Mouse (Mus musculus): ENCODE results near the gene Fam196b.

The Fam196b gene

DNA sequence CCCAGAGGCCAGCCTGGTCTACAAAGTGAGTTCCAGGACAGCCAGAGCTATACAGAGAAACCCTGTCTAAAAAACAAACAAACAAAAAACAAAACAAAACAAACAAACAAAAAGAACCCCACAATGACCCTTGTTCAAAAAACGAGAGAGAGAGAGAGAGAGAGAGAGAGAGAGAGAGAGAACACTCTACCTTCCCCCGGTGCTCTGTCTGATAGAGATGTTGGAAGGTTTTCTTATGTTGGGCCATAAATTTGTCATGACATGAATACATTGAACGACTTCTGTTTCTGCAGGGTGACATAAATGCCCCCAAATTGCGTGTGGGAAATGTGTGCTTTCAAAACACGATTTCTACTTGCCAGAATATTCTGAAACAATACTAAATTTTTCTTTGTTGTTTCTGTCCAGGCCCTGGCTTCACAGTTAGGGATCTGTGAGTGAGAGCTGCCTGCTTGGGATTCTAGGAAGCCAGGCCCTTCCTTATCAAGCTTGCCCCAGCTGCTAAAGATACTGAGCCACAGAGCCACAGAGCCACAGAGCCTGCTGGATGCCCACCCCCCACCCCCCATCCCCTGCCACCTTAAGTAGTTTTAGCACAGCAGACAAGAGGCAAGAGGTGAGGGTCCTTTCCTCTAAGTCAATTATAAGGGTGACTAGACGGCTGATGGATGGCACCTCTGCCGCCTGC is 17.9 kb downstream of the Fam196b start:
- in situ Hi-C loops (cut with MboI, MseI): no loop called here

DNA sequence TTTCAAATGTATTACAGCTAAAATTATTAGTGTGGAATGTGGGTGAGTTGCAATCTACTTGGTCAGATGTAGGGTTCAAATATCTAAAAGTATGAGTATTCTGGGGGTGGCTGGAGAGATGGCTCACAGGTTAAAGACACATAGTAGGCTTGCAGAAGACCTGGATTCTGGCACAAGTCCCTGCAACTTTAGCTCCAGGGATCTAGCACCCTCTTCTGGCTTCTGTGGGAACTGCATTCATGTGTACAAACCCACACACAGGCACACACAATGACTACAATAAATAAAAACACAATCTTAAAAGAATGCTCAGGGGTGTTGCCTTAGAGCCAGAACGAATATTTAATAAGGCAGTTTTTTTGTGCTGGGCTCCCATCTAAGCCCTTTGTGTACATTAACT is 23.3 kb downstream of the Fam196b start:
- in situ Hi-C loops (cut with MboI, MseI): no loop called here

DNA sequence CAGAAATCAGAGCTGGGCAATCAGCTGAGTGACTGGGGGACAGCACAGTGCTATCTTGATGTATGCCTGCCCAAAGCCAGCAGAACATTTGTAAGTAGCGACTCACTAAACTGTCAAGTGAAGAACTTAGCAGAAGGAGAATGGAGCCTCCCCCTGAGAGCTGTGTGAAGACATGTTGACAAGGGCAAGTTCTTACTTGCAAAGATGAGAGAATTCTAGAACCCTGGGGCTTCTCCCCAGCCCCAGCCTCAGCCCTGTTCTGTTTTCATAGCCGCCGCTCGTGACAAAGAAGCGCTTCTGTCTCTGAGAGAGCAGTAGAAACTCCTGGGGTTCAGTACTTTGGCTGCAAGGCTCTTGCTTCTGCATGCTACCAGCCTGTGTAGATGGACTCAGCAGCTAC is 25.1 kb downstream of the Fam196b start:
- in situ Hi-C loops (cut with MboI, MseI): no loop called here

DNA sequence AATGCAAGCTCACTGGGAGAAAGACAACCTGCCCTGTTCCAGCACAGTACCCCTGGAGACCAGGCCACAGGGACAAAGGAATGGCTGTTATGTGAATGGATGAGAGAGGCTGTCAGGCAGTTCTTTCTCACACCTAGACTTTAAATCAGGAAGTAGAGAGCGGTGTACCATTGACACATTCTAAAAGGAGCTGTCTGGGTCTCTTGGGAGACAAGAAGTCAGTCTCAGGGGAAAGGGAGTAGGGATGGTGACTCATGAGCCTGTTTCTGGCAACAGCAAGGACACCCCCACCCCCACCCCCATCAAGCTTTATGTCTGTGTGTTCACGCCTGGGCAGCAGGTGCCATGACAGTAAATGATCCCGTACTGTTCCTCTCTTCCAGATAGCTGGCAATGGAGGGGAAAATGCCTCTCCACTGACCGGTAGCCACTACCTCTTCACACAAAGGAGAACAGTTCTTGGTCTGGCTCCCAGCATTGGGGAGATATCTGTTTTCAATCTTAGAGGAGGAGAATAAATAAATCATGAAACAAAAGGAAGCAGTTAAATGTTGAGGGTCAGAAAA is 29.2 kb downstream of the Fam196b start:
- in situ Hi-C loops (cut with MboI, MseI): no loop called here

DNA sequence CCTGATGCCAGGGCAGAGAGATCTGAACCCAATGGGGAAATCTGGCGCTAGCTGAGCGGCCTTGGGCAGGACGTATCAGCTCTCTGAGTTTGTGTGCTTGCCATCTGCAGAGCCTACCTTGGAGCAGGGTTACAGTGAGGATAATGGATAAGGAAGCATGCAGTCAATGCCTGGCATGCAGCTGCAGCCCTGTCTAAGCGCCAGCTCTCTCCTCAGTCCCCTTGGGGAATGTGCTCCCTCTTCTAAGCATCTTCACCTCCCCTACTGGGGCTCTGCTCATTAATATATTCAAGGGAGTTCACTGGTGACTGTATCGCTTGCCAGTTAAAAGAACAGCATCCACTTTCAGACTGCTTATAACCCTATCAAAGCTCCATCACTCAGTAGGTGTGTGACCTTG is 29.7 kb downstream of the Fam196b start:
- in situ Hi-C loops (cut with MboI, MseI): no loop called here

DNA sequence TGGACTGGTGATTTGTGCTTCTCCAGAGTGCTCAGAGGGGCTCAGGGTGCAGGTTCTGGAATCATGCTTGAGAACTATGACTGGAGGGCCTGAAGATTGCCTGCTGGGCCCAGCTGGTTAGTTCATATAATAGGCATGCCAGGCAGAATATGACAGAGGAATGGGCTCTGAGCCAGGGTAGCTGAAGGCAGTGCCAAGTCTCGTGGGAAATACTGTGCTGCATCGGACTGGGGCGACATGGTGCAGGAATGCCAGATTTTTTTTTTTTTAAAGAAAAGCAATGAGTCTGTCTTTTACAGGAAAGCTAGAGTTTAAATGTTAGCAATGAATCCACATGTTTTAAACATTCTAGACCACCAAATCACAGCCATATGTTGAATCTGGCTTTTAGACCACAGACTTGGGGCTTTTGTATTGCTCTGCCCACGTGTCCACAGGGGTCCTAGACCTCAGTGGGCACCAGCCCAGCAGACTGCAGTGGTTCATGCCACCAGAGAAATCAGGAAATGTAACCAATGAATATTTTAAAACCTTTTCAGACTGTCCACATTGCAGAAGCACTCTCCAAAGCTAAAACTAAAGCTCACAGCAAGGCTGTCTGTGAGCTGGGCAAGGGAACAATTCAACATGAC is 33.8 kb downstream of the Fam196b start:
- in situ Hi-C loops (cut with MboI, MseI): no loop called here

DNA sequence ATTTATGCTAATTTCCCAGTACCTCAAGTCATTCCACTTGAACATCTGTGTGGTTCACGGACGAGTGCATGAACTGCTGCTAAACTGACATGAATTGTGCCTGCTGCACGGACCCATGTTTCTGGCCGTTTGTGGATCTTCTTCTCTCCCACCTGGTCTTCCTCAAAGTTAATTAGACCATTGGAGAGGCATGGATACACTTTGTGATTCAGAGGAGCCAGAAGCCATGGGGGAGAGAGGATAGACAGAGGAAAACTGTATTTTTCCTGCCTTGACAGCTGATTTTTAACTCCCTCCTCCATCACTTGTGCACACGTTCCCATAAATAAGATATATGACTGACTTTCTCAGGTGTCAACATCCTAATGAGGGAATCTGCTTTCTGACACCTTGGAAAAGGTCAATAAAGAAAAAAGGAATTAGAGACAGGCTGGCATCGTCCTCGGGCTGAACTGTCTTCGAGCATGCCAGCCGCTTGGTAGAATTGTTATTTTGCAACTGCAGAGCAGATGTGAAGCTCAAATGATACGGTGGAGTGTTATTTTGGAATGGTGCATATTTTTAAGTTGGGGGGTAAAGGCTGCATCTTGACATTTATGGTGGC is 34.9 kb downstream of the Fam196b start:
- in situ Hi-C loops (cut with MboI, MseI): no loop called here

DNA sequence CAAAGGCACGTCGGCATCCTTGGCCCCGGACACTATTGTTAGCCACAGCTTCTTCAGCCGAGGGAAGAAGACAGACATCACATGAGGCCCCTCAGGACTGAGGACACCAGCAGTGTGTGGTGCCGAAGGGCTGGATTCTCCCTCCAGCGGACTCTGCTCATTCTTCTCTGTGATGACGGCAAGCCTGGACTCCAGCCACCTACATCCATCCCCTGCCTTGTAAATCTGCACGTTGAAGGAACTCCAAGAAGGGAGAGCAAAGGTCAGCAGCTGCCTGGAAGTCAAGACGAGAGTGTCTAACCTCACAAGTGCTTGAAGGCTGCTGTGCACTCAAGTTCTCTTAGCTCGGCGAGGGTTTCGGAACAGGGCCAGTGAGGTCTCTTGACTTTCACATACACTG is 40.8 kb downstream of the Fam196b start:
- in situ Hi-C loops (cut with MboI, MseI): no loop called here

DNA sequence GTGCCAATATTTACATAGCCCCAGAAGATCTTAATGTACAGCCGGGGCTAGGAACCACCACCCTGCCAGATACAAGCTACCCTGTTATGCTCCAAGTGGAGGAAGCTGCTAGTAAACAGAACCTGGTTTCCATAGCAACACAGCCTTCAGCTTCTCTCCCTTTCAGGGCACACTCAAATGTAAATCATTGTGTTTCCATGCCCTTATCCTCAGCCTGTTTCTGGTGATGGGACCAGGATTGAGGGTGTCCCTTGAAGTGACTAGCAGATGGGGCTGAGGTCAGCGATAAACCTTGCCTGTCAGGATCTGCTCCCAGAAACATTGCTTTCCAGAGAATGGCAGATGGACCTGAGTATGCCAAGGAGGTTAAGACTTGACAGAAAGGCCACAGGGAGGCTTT is 41.5 kb downstream of the Fam196b start:
- in situ Hi-C loops (cut with MboI, MseI): no loop called here

DNA sequence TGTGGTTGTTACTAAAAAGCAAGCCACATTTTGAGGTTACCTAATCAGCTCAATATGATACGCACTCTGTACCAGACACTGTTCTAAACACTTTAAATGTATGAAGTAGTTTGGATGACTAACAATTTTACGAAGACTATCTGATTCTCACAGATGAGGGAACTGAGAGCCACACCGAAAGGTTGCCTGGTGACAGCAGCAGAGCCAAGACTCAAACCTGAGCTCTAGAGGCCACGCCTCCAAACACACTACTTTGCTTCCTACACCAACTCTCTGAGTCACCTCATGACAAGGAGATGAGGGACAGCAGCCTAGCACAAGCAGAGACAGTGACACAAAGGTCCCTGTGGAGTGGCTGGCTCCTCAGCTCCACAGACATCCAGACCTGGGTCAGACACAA is 57.6 kb downstream of the Fam196b start:
- in situ Hi-C loops (cut with MboI, MseI): no loop called here

DNA sequence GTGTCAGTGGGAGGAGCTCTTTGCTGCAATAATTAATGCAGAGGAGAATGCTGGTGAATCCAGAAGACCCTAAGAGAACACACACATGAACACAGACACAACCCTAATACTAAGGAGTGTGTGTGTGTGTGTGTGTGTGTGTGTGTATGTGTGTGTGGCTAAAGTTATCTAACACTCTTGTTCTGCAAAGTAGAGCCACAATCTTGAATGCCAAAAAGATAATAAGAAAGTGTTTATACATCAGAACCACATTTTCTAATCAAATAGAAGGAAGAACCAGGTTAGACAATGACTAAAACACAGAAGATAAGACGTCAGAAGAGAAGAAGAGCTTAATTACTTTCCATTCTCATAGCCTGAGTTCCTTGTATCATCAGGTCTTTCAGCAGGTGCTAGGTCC is 60.9 kb downstream of the Fam196b start:
- in situ Hi-C loops (cut with MboI, MseI): no loop called here

DNA sequence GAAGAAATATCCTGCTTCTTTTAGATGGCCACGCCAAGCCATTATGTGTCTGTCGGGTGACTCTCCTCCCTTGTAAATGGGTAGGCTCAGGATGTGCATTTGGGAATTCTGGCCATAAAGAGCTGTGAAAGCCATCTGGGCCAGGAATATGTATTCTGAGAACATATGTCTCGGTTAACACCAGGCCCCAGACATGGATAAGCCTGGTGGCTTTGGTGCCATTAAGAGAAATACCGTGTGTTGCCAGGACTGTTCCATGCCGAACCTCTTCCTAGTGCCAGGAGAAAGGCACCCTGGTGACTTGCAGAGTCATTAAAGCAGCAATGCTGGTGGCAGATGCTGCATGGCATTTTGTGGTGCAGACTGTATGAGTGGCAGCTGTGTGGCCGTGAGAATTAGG is 63.0 kb downstream of the Fam196b start:
- in situ Hi-C loops (cut with MboI, MseI): no loop called here

DNA sequence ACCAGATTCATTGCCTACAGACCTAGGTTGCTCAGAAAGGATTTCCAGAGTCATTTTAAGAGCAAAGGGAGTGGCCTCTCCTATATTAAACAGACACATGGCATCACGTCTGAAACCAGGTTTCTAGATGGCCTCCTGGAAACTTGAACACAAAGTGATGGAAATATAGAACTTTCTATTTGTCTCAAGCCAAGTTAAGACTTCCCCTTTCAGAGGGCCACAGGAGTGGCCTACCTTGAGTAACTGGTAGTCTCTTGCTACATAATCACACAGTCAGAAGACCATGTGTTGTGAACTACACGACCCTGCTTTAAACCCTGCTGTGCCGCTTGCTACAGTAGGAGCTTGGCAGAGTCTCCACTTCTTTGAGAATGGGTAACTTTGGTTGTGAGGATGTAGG is 68.9 kb downstream of the Fam196b start:
- in situ Hi-C loops (cut with MboI, MseI): no loop called here

DNA sequence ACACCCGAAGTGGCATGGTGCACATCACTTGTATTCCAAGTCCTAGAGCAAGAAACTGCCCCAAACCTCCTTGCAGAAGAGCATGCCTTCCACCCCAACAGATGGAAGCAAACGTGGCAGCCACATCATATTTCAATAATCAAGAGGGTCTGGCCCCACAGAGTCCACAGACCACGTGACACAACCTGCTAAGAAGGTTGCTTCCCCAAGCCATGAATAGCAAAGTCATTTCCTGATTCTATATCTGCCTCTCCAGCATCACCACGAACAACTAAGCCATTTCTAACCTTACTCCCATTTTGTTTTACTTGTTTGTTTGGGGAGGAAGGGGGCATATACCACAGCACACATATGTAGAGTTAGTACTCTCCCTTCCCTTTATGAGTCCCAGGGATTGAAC is 69.6 kb downstream of the Fam196b start:
- in situ Hi-C loops (cut with MboI, MseI): no loop called here

DNA sequence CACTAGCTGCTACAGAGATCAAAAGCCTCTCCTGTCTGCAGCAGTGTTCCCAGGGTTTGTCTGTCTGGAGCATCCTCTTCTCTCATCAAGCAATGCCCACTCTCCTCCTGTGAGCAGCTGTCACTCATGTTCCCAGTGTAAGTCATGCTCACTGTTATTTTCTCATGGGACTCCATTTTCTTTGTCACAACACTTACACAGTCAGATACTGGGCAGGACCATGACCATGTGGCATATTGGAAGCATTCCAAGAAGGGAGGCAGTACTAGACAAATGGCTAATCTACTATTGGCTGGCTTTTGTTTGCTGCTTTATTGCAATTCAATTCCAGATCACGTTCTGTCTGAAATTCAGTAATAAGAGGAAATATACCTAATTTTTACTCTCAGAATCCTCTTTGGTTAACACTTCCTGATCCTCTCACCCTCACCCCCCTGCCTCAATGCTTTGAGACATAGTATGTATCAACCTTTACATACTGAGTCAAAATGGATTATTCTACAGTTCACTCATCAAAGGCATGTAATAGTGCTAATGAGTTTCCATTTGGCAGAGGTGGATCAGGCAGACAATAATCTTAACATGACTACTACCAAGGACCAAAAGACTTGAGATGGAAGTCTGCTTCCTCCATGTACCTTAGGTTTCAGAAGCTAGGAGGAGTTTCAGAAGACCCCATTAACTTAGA is 70.5 kb downstream of the Fam196b start:
- in situ Hi-C loops (cut with MboI, MseI): no loop called here

DNA sequence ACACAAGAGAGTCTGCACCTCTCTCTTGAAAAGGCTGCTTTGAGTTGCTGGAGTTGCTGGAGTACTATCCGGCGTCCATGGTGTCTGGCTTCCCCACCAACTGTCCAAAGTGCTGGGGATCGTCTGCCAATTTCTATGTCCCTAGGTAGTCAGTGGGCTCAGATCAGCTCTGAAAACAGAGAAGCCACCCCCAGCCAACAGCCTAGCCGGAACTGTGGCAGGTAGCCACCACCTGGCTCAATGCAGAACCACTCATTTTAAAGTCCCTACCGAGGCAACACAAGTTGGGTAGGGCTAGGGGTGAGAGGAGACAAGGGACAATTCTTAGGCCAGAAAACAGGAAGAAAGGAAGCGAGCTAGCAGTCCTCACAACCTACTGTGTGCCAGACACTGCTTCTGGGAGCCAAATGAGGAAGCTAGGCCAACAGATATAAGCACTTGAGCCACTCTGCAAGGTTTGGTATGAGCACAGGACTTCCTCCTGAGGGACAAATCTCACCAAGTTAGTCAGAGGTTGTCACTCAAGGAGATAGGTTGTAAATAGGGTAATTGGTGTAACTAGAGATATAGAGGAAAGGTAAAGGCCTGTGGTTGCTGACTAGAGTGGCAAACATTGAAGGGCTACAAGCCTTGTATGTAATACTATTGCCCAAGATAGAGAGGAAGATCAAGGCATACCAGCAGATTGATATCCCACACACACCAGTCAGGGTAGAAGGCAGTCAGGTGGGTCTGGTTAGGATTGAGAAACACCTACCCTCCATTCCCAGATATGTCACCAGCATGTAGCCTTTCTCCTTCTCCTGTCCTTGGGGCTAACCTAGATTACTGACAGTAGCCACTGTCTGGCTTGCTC is 74.9 kb downstream of the Fam196b start:
- in situ Hi-C loops (cut with MboI, MseI): no loop called here

DNA sequence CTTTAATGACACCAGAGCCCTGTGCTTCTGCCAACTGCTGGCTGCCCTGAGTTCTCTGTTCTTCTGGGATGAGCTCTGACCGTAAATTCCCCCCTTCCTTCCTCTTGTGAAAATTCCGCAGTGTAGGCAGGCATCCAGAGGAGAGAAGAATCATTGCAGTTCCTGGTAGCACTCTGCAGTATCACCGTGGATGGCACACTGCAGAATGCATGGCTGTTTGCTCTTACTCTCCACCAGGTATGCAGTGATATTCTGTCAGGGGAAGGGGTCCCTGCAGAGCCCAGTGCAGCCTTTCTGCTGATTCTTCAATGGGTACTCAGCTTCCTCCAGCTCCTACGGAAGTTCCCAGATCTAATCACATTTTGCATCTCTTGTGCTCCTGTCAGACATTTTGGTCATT is 77.5 kb downstream of the Fam196b start:
- in situ Hi-C loops (cut with MboI, MseI): no loop called here

DNA sequence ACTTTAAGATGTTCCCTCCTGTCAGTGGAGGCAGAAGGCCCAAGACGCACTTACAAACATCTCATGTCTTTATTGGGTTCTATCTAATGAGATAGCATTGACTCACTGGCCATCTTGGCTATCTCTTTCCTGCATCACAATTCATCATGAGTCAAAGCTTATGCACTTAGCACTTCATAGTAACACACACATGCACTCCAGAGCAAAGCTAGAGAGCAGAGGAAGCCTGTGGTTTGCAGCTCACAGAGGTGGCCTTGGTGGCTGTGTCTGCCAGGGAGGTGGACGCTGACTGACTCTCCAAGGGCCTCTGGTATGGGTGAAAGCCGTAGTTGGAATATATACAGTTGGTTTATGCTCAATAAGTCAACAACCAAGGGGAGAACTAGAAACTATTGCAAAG is 81.2 kb downstream of the Fam196b start:
- in situ Hi-C loops (cut with MboI, MseI): no loop called here

DNA sequence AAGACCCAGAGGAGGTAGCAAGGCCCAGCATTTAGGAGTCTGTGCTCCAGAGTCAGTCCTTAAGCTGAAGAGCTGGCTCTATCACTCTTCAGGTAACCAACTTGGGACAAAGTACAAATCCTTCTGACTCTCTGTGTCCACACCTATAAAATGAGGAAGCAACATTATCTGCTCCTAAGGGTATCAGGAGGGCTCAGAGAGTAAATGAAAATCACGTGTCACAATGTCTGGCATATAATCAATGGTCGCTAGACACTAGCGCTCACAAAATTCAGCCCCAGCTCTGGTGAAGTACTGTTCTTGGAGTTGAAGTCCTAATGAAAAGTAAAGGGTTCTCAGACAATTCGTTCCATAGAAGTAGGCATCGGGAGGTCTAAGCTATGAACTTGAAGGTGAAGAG is 83.0 kb downstream of the Fam196b start:
- in situ Hi-C loops (cut with MboI, MseI): no loop called here

DNA sequence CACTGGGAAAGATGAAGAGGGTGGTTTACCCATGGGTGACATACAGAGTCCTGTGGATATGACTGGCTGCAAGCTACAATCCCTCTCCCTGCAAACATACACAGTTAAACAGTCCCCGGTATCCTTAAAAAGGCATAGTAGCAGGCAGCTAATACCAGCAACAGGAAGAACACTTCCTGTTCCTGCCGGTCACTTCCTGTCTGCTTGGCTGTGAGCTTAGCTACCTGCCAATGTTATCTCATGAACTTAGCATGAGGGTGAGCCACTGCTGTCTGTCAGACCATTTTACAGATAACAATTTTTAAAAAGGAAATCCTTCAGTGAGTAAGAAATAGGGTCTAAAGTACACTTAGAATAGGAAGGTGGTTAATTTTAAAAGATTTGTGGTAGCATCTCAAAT is 83.9 kb downstream of the Fam196b start:
- in situ Hi-C loops (cut with MboI, MseI): no loop called here

DNA sequence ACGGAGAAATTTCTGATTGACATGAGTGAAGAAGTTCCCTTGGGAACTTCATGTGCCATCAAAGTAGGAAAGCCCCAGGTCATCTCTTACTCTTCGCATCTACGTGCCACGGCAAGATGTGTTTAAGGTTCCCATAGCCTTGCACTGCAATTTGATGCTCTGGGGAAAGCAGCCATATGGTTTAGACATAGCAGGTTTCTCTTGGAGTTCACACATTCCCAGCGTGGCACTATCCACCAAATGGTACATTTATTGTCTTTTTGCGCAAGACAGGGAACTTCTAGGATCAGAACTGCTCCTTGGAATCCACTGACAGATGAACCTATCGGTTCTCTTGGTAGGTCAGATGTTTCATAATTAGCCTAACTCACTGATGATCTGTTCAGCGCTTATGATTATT is 86.7 kb downstream of the Fam196b start:
- in situ Hi-C loops (cut with MboI, MseI): loop anchor here (10.0 kb wide), 1 partner anchor 283 kb away; no protein-coding TSS in a partner anchor
